Mouse (Mus musculus) cortical plate, adult 2 months (tissue): Measurements from ENCODE around the gene Bcl11a. TPM values are rescaled to one million over a fixed set of nuclear protein-coding genes. Genes with fewer than 3 reads are reported as not detected.

Experiments
- H3K27ac ChIP-seq: fragments of 200-500 bp; 2 replicates; pipeline ENCODE4 v1.5.1; 2012; ENCODE audit warnings: low read length, control low read depth, inconsistent platforms; ENCODE audit not compliant: insufficient read depth
- H3K4me1 ChIP-seq: fragments of 200-500 bp; 2 replicates; pipeline ENCODE4 v1.6.1; 2011; ENCODE audit warnings: low read length; ENCODE audit not compliant: control insufficient read depth, insufficient read depth
- H3K4me3 ChIP-seq: fragments of 200-500 bp; 2 replicates; pipeline ENCODE4 v1.5.1; 2011; ENCODE audit warnings: mild to moderate bottlenecking, low read length, control low read depth; ENCODE audit not compliant: insufficient read depth
- CTCF ChIP-seq: fragments of 200-500 bp; IDR thresholded peaks from 2 replicates; pipeline ENCODE4 v1.5.1; 2011; ENCODE audit warnings: mild to moderate bottlenecking, control low read depth, low read length; ENCODE audit not compliant: insufficient read depth; ENCODE audit errors: extremely low read depth
- POLR2A ChIP-seq: fragments of 200-500 bp; IDR thresholded peaks from 2 replicates; pipeline ENCODE4 v1.6.1; 2011; ENCODE audit warnings: mild to moderate bottlenecking, low read length, control low read depth; ENCODE audit not compliant: insufficient read depth; ENCODE audit errors: extremely low read depth
- polyA plus RNA-seq: library from polyadenylated mRNA; depleted of rRNA; stranded (reverse); fragments of >200 nt; gene quantifications from 2 replicates; pipeline ENCODE4 v1.2.3, GENCODE M21; 2012

Gene Bcl11a
- polyA plus RNA-seq, 1 experiment = 62.8 TPM

- H3K4me3 ChIP-seq = no peak overlapping the region
- peaks cover 6% of the 10 kb centered on the region for H3K4me1 ChIP-seq
- H3K27ac ChIP-seq = no peak overlapping the region
- no peak for TF ChIP-seq CTCF
- no peak for TF ChIP-seq POLR2A
These were observed 13.6 kb upstream of the Bcl11a start for GRCm38 (mm10) chr11:24064221-24064620.

- peaks cover 5% of the 10 kb centered on the region for H3K4me1 ChIP-seq
- peak; percentile 42 for TF ChIP-seq CTCF
- TF ChIP-seq POLR2A = no peak
- H3K27ac ChIP-seq = no peak overlapping the region
- no peak overlapping the region for H3K4me3 ChIP-seq
These were observed 12.5 kb upstream of the Bcl11a start for GRCm38 (mm10) chr11:24065313-24065712.

GRCm38 (mm10) chr11:24074021-24074591 lies 3.8 kb upstream of the Bcl11a start:
- peak; percentile 42; the same call in 1 of the 2 replicates for TF ChIP-seq POLR2A
- TF ChIP-seq CTCF = no peak
- H3K4me3 ChIP-seq = peak overlapping the region; percentile 89
- no peaks in the 10 kb centered on the region; the same call in 1 of the 2 replicates for H3K4me1 ChIP-seq
- 0 out of 2 replicates have a peak overlapping the region, but pooled peaks have one; percentile 22 for H3K27ac ChIP-seq

GRCm38 (mm10) chr11:24074634-24075104 lies 3.2 kb upstream of the Bcl11a start, which contains the start of gene A830031A19Rik:
TSS of gene A830031A19Rik (minus strand) at chr11:24075054.
- Histone ChIP-seq H3K27ac (peak within 1 kb of the TSS; percentile 98), H3K4me3 (peak within 1 kb of the TSS; percentile 89), H3K4me1 (no peaks in the 10 kb centered on the region; the same call in 1 of the 2 replicates)
- TF ChIP-seq POLR2A (no peak), CTCF (no peak)

- no peaks in the 10 kb centered on the region for H3K4me1 ChIP-seq
- H3K27ac ChIP-seq = peak overlapping the region; percentile 98
- H3K4me3 ChIP-seq = peak overlapping the region; percentile 89
- no peak for TF ChIP-seq POLR2A
- no peak for TF ChIP-seq CTCF
These were observed 2.2 kb upstream of the Bcl11a start for GRCm38 (mm10) chr11:24075486-24076126.

- Histone ChIP-seq H3K4me1 (no peaks in the 10 kb centered on the region), H3K27ac (peak overlapping the region; percentile 98), H3K4me3 (peak overlapping the region; percentile 89)
- TF ChIP-seq CTCF = no peak
- 0 out of 2 replicates have a peak, but pooled peaks have one; percentile 26 for TF ChIP-seq POLR2A
These were observed 1.7 kb upstream of the Bcl11a start for GRCm38 (mm10) chr11:24076127-24076650.

- TF ChIP-seq CTCF (no peak), POLR2A (no peak)
- Histone ChIP-seq H3K27ac (peak overlapping the region; percentile 69), H3K4me1 (no peaks in the 10 kb centered on the region), H3K4me3 (peak overlapping the region; percentile 89)
These were observed 780 bp upstream of the Bcl11a start for GRCm38 (mm10) chr11:24076821-24077730.

- Histone ChIP-seq H3K4me1 (no peaks in the 10 kb centered on the region), H3K27ac (peak overlapping the region; percentile 93), H3K4me3 (peak overlapping the region; percentile 89)
- TF ChIP-seq POLR2A (peak; percentile 21; the same call in 1 of the 2 replicates), CTCF (no peak)
These were observed 955 bp downstream of the Bcl11a start for GRCm38 (mm10) chr11:24078706-24079316.
